Mouse (Mus musculus): ENCODE measurements at regions not wholly inside any gene's neighbourhood (a gene's known extent, or its start where the extent isn't known, plus 50 kb on each side); places are given as distances from the start of the nearest gene placed in this dataset.
"Not testable (repeated sequence)": the region's sequence is repeated elsewhere in the genome, so short reads cannot be mapped to it uniquely, and the experiment has no call there.

GRCm38 (mm10) chr9:5709480-5709879, 364.2 kb downstream of the Casp12 start:
- no peaks in the 10 kb centered on the region for H3K79me2 ChIP-seq (ENCODE audit: control insufficient read depth, insufficient read depth, low read length, poor library complexity)
- no peak for TF ChIP-seq BHLHE40 (IDR thresholded peaks at IDR 0.05; ENCODE audit: borderline replicate concordance, low read depth, low read length)
- no peak for TF ChIP-seq JUND (IDR thresholded peaks at IDR 0.05; ENCODE audit: low read depth, low read length)
- TF ChIP-seq GATA1 (IDR thresholded peaks at IDR 0.05; ENCODE audit: low read depth, low read length) = no peak
- no peak for TF ChIP-seq TBP (IDR thresholded peaks at IDR 0.05; ENCODE audit: low read depth, low read length)
- no peak for TF ChIP-seq RCOR1 (IDR thresholded peaks at IDR 0.05; ENCODE audit: low read depth, low read length)
- TF ChIP-seq MYB (IDR thresholded peaks at IDR 0.05; ENCODE audit: low read depth, low read length) = no peak
- TF ChIP-seq CHD1 (IDR thresholded peaks at IDR 0.05; ENCODE audit: low read depth, low read length) = no peak
- TF ChIP-seq MYC (IDR thresholded peaks at IDR 0.05; ENCODE audit: low read depth, low read length) = no peak
- no peak for TF ChIP-seq MAZ (IDR thresholded peaks at IDR 0.05; ENCODE audit: low read depth, low read length)
- no peak for TF ChIP-seq NRF1 (IDR thresholded peaks at IDR 0.05; ENCODE audit: insufficient read depth, low read depth, low read length, poor library complexity, severe bottlenecking)
- no peak for TF ChIP-seq E2F4 (IDR thresholded peaks at IDR 0.05; ENCODE audit: borderline replicate concordance, low read depth, low read length)
- no peak for TF ChIP-seq SMC3 (IDR thresholded peaks at IDR 0.05; ENCODE audit: low read depth, low read length)
- TF ChIP-seq ZKSCAN1 (IDR thresholded peaks at IDR 0.05; ENCODE audit: low read depth, low read length) = no peak
- TF ChIP-seq ZC3H11A (IDR thresholded peaks at IDR 0.05; ENCODE audit: low read depth, low read length) = no peak
- TF ChIP-seq ELF1 (IDR thresholded peaks at IDR 0.05; ENCODE audit: low read depth, low read length) = no peak
- no peak for TF ChIP-seq ZMIZ1 (IDR thresholded peaks at IDR 0.05; ENCODE audit: low read depth, low read length)
- no peak for TF ChIP-seq TAL1 (IDR thresholded peaks at IDR 0.05; ENCODE audit: low read length)
- no peaks in the 10 kb centered on the region for H3K4me1 ChIP-seq (ENCODE audit: control insufficient read depth in 1 of 2, insufficient read depth in 2 of 2, low read length in 2 of 2)
- H3K4me3 ChIP-seq (ENCODE audit: control insufficient read depth in 1 of 2, insufficient read depth in 1 of 2, low read depth in 2 of 2, low read length in 2 of 2) = no peak overlapping the region
- DNase-seq (ENCODE audit: low read depth, low spot score) = no peak
- H3K9ac ChIP-seq (ENCODE audit: control insufficient read depth, low read depth, low read length, poor library complexity, severe bottlenecking) = no peak overlapping the region
- no peaks in the 10 kb centered on the region for H3K27me3 ChIP-seq (ENCODE audit: control insufficient read depth in 1 of 2, insufficient read depth in 2 of 2, low read length in 2 of 2)
- H3K9me3 ChIP-seq (replicated peaks; ENCODE audit: insufficient read depth, low read length) = no peaks in the 10 kb centered on the region
- H3K36me3 ChIP-seq (ENCODE audit: control insufficient read depth in 1 of 2, insufficient read depth in 2 of 2, low read length in 2 of 2) = no peaks in the 10 kb centered on the region
- H3K27ac ChIP-seq (ENCODE audit: control insufficient read depth, low read depth, low read length) = no peak overlapping the region

GRCm38 (mm10) chr9:5718585-5718984, 373.4 kb downstream of the Casp12 start:
- not testable (repeated sequence) for H3K4me1 ChIP-seq (ENCODE audit: control insufficient read depth in 1 of 2, insufficient read depth in 2 of 2, low read length in 2 of 2); H3K36me3 ChIP-seq (ENCODE audit: control insufficient read depth in 1 of 2, insufficient read depth in 2 of 2, low read length in 2 of 2); H3K27ac ChIP-seq (ENCODE audit: control insufficient read depth, low read depth, low read length); H3K9me3 ChIP-seq (replicated peaks; ENCODE audit: insufficient read depth, low read length); H3K9ac ChIP-seq (ENCODE audit: control insufficient read depth, low read depth, low read length, poor library complexity, severe bottlenecking); H3K4me3 ChIP-seq (ENCODE audit: control insufficient read depth in 1 of 2, insufficient read depth in 1 of 2, low read depth in 2 of 2, low read length in 2 of 2); H3K27me3 ChIP-seq (ENCODE audit: control insufficient read depth in 1 of 2, insufficient read depth in 2 of 2, low read length in 2 of 2); H3K79me2 ChIP-seq (ENCODE audit: control insufficient read depth, insufficient read depth, low read length, poor library complexity); DNase-seq (ENCODE audit: low read depth, low spot score)
